Mouse (Mus musculus) gastrocnemius, postnatal 14 days (tissue): ENCODE data around the gene Megf8. TPM values are rescaled to one million over a fixed set of nuclear protein-coding genes. Genes with fewer than 3 reads are reported as not detected.
A peak's percentile ranks its signal among the peaks of the same experiment; 100 is the strongest.

Source experiments
- DNase-seq: peaks from one replicate; pipeline ENCODE4 v3.0.0; 2021; ENCODE audit warnings: mixed read lengths
- intact Hi-C: fragments of 180-260 bp; cut with DNase I; formaldehyde crosslinking; loops from one replicate; pipeline ENCODE4 v1.15.1; 2025; ENCODE audit warnings: low total_unique reads
- long read RNA-seq, 2 experiments: library from polyadenylated mRNA; stranded (forward); transcript quantifications; one replicate each; pipeline ENCODE4 v2.0.0; 2021
- total RNA-seq, 2 experiments: library from RNA; stranded (reverse); gene quantifications; 2 replicates each; pipeline ENCODE4 v1.2.3; 2021

The Megf8 gene
- total RNA-seq, result 10 to 100 TPM; 18.5 to 19.7 TPM
- long read RNA-seq, experiment 1, full-length matches to known transcripts, result 1 of 10 reads
- long read RNA-seq, experiment 1, partial matches to known transcripts, result 9 of 10 reads
- long read RNA-seq, experiment 1, other reads (novel, unspliced or antisense), result 0 of 10 reads
- long read RNA-seq, experiment 2, partial matches to known transcripts, result 14 of 14 reads
- long read RNA-seq, experiment 2, other reads (novel, unspliced or antisense), result 0 of 14 reads

GRCm38 (mm10) chr7:25316532-25317445 lies at the start of gene Megf8:
Gene Megf8 (plus strand): TSS chr7:25317164.
- peak; percentile 94 for DNase-seq
- intact Hi-C loops, result loop anchor here (10.0 kb wide), 2 partner anchors 72 to 182 kb away; no protein-coding TSS in a partner anchor

GRCm38 (mm10) chr7:25267301-25267750 lies 49.6 kb upstream of the Megf8 start, which contains the start of gene Cic:
Gene Cic (plus strand): TSS chr7:25267704.
- intact Hi-C loops, result no loop called here
- DNase-seq, result peak; percentile 97

GRCm38 (mm10) chr7:25267751-25268463 lies 49.1 kb upstream of the Megf8 start:
- peak; percentile 99 for DNase-seq
- intact Hi-C loops, result no loop called here

- DNase-seq, result no peak
- intact Hi-C loops, result no loop called here
These were observed 48.4 kb upstream of the Megf8 start for GRCm38 (mm10) chr7:25268588-25268987.

GRCm38 (mm10) chr7:25269029-25269428 lies 47.9 kb upstream of the Megf8 start:
- intact Hi-C loops, result no loop called here
- no peak for DNase-seq

- intact Hi-C loops, result no loop called here
- no peak for DNase-seq
These were observed 47.3 kb upstream of the Megf8 start for GRCm38 (mm10) chr7:25269545-25270271.

- no peak for DNase-seq
- intact Hi-C loops, result no loop called here
These were observed 46.0 kb upstream of the Megf8 start for GRCm38 (mm10) chr7:25270652-25271633.

GRCm38 (mm10) chr7:25271651-25272444 lies 45.1 kb upstream of the Megf8 start:
- no peak for DNase-seq
- intact Hi-C loops, result no loop called here

GRCm38 (mm10) chr7:25272445-25273258 lies 44.3 kb upstream of the Megf8 start:
- no peak for DNase-seq
- intact Hi-C loops, result no loop called here

GRCm38 (mm10) chr7:25273259-25274241 lies 43.4 kb upstream of the Megf8 start:
- intact Hi-C loops, result no loop called here
- DNase-seq, result no peak

- DNase-seq, result no peak
- intact Hi-C loops, result no loop called here
These were observed 42.4 kb upstream of the Megf8 start for GRCm38 (mm10) chr7:25274571-25274970.

GRCm38 (mm10) chr7:25274996-25275395 lies 42.0 kb upstream of the Megf8 start:
- DNase-seq, result no peak
- intact Hi-C loops, result loop anchor here (5.0 kb wide), 1 partner anchor 33 kb away; no protein-coding TSS in a partner anchor

- DNase-seq, result no peak
- intact Hi-C loops, result loop anchor here (5.0 kb wide), 1 partner anchor 33 kb away; no protein-coding TSS in a partner anchor
These were observed 41.2 kb upstream of the Megf8 start for GRCm38 (mm10) chr7:25275555-25276298.

- intact Hi-C loops, result loop anchor here (5.0 kb wide), 1 partner anchor 35 kb away; no protein-coding TSS in a partner anchor
- DNase-seq, result no peak
These were observed 39.6 kb upstream of the Megf8 start for GRCm38 (mm10) chr7:25277405-25277804.

GRCm38 (mm10) chr7:25277998-25278340 lies 39.0 kb upstream of the Megf8 start:
- intact Hi-C loops, result loop anchor here (5.0 kb wide), 1 partner anchor 36 kb away; no protein-coding TSS in a partner anchor
- DNase-seq, result no peak
